Mouse (Mus musculus): ENCODE measurements around the gene Tcf12. TPM values are rescaled to one million over a fixed set of nuclear protein-coding genes. Genes with fewer than 3 reads are reported as not detected.

The Tcf12 gene
- total RNA-seq, 2 experiments from 2014 or later = 67.2 to 68.1 TPM

DNA sequence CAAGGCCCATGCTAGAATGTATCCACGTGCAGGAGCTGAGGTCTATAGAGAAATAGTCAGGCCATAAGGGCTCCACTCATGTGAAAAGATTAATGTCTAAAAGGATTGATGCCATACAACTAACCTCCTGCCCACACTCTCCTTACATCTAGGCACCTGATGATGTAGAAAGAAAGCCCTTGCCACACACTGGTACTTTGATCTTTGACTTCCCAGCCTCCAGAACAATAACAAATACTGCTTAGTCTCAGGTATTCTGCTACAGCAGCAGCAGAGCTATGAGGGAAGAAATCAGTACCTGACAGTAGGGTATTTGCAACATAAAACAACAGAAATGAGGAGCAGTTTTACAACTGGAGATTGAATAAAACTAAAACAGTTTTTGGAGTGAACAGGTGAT lies 19.5 kb downstream of the Tcf12 start:
- no peak for DNase-seq (ENCODE audit: low spot score in 2 of 2)

DNA sequence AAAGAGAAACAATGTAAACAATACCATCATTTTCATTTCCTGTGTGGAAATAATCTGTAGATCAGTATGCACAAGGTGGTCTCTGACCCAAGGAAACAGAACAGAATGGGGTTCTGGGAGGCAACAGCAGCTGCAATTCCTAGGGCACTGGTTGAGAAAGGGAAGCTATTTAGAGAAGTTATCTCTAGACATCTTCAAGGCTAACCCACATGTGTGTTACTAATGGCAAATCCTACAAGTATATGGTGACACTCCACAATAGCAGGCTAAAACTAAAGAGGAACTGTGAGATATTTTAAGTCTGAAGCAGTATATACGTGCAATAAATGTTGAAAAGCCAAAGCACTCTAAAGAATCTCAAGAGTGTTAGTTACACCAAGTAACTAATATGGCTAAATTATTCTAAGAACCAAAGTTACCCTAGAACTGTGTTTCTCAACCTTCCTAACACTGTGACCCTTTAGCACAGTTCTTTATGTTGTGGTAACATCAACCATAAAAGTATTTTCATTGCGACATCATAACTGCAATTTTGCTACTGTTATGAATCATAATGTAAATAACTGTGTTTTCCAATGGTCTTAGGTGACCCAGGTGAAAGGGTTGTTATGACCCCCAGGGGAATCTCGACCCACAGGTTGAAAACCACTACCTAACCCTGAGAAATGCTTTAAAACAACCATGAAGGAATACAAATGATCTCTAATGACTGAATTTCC lies 22.6 kb downstream of the Tcf12 start:
- DNase-seq (ENCODE audit: low spot score in 2 of 2) = no peak

DNA sequence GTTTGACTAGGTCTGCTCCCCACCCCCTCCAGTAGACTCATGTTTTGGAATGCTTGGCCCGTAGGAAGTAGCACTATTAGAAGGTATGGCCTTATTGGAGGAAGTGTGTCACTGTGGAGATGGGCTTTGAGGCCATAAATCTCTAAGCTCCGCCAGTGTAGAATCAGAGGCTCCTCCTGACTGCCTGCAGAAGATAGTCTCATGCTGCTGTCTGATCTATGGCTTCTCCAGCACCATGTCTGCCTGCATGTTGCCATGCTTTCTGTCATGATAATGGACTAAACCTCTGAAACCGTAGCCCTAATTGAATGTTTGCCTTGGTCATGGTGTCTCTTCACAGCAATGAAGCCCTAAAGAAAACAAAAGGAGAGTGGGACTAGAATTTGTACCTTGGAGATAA lies 26.7 kb downstream of the Tcf12 start:
- DNase-seq (ENCODE audit: low spot score in 2 of 2) = no peak

DNA sequence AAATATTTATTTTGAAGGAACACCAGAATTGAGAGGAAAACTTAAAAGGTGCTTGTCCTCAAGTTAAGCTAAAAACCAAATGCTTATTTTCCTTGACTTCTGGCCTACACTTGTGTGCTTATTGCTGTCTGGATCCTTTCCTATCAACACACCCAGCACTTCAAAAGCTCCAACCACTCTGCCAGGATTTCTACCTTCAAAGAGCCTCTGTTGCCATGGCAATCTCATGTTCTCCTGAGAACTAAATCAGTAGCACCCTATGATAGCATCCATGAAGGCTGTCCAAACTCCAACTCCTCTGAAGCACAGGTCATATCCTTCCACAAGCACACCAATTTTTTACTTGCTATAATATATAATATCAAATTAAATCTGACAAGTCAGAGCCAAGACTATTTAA lies 27.5 kb downstream of the Tcf12 start:
- no peak for DNase-seq (ENCODE audit: low spot score in 2 of 2)

DNA sequence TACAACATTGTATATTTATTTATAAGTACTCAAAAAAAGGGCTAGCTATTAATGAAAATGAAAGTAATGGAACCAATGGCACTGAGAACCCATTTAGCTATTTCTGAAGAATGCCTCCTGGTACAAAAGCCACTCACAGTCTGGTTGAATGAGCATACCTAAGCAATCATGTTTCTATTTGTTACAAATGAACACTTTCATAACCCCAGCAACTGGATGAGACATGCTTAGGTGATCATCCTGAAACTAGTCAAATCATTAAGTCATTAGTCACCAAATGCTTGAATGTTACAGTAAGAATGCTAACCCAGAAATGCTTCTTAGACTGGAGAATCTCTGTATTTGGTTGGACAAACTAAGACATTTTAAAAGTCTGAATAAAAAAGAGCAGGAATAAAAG lies 35.5 kb downstream of the Tcf12 start:
- DNase-seq (ENCODE audit: low spot score in 2 of 2) = no peak

DNA sequence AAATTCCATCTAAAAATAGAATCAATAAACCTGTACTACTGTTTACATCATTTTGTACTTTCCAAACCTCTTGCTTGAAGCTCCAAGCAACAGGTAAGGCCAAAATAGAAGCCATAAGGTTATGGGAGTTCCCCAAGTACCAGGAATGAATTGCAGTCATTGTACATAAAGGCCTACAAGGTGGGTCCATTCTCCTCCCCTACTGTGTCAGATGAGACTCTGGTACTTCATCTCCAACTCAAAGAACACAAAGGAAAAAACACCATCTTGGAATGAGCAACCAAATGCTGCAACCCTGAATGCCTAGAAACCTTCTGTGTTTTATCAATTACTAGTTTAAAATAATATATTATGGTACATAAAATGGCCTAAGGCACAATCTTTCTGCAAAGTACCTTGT lies 45.5 kb downstream of the Tcf12 start:
- no peak for DNase-seq (ENCODE audit: low spot score in 2 of 2)

DNA sequence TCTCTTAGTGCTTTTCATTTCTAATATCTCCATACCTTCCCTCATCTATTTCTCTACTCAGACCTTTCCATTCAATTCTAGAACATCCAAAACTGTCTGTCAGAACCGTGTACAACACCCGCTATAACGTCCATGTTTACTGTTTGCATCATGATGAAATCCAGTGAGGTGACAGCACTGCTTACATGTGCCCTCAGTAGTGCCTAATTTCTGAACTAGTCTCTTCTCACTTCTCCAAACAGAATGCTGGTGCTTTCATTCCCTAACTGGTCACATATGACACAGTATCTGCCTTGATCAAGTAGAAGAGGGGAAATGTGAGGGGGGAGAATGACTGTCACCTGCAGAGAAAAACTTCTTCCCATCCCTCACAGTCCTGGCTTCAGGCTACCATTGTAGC lies 58.5 kb downstream of the Tcf12 start:
- no peak for DNase-seq (ENCODE audit: low spot score in 2 of 2)

DNA sequence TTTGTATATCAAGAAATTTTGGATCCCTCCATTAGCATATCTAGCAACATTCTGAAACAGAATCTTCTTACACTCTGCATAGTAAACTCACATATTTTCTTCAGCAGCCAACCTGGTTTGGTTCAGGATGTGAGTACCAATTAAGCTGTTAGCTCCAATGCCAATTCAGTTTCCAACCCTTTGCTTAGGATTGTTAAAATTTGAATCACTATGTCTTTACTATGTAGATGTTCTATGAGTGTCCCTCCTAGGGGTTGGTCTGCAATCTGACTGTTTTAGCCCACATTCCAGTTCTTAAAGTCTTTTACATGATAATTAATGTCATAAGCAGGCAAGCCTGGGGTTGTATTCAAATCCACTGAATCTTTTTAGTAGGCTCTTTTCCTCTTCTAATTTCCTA lies 71.5 kb downstream of the Tcf12 start:
- no peak for DNase-seq (ENCODE audit: low spot score in 2 of 2)

DNA sequence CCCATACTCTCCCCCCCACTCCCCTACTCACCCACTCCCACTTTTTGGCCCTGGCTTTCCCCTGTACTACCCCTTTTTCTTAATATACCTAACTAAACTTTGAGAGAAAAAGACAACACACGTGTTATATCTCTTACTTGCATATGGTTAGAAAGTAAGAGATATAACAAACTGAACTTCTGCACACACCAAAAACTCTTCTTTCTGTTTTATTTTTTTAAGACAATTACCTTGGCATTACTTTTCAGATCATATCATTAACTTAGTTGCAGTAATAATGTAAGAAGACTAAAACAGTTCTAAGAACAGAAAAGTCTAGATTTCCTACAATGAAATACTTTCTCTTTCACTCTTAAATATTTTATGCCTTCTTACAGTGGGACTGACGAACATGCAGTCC lies 72.3 kb downstream of the Tcf12 start:
- DNase-seq (ENCODE audit: low spot score in 2 of 2) = no peak

DNA sequence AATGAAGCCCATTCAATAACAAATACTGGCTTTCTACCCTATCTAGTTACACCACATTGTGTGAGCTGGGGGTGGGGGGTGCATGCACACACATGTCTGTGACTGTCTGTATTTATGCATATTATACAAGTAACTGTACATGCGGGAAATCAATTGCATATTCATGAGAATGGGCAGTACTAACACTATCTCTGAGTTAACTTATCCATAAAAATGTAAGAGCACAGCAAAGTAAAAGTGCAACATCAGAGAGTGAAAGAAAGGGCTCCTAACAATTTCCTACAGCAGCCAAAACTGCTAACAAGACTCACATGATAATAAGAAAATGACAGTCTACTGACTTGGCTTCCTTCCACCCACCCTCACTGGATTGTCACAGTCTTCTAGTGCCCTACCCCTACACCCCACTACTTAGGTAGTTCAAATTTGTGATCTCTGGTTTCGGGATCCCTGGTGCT lies 74.6 kb downstream of the Tcf12 start:
- DNase-seq (ENCODE audit: low spot score in 2 of 2) = no peak

DNA sequence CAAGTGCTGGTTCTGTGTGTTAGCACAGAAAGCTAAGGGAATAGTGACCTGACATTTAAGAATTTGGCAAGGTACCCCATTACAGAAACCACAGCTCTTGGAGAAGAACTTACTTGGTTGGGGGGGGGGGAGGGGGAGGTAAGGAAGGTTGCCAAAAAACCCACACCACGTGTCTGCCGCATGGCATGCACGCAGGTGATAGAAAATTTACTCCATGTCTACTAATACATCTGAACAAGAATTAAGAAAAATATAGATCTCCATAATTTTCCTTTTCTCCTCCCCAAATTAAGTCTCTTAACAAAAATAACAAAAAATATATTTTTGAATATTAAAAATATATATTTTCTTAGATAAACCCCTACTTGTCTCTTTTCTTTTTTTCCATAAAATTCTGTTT lies 75.4 kb downstream of the Tcf12 start:
- DNase-seq (ENCODE audit: low spot score in 2 of 2) = no peak

DNA sequence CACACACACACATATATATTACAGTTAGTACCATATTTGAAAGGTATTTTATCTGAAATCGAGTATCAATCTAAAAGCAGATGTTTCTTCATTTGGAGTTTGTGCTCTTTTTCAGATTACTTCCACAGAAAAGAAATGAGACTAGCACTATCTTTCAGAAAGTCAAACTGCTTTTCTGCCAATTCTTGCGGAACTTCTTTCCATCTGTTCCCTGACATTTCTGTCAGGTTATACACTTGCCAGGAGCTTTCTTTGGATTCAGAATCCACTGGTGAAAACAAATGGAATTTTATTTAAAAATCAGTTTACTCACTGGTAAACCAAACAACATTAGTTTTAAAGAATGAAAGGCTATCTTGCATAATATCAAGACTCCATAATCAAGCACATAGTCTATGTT lies 78.4 kb downstream of the Tcf12 start:
- DNase-seq (ENCODE audit: low spot score in 2 of 2) = no peak

DNA sequence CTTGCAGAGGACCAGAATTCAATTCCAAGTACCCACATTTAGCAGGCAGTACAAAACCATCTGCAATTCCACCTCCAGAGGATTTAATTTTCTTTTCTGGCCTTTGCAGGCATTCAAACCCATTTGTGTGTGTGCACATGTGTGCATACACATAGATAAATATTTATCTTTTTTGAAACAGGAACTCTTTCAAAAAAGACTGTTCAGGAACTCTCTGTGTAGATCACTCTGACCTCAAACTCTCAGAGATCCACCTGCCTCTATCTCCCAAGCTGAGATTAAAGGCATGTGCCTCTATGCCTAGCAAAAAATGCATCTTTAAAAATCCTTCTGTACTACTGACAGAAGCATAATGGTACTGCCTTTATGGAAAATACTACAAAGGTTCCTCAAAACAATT lies 81.4 kb downstream of the Tcf12 start:
- DNase-seq (ENCODE audit: low spot score in 2 of 2) = no peak

DNA sequence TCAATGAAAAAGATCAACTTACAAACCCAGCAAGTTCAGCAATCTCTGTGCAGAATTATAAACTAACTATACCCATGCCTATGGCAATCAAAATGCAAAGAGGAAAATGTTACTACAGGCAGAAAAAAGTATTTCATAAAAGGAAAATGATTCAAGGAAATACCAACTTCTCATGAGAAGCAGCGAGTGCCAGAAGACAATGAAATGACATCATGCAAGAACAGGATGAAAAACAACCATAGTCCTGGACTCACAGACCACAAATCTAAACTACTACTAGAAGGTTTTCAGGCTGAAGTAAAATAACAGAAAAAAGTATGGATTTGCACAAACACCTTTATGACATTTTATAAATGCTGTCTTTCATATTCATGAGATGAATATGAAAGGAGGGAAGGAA lies 82.1 kb downstream of the Tcf12 start:
- DNase-seq (ENCODE audit: low spot score in 2 of 2) = no peak

DNA sequence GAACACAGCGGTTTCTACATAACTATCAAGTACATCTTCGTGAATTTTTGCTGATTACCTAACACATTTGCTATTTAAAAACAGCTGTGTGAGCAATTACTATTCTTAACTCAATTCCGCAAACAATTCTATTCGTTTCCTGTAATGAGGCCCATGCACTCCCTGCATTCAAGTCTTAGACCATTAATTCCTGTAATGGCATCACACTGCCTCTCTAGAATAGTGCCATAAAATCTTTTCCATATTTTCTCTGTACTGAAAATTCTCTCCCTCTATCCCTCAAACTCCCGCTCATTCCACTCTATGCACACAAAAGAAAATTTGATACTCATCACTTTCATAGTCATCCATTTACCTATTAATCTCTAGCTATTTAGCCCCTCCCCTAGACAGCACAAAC lies 88.4 kb downstream of the Tcf12 start:
- no peak for DNase-seq (ENCODE audit: low spot score in 2 of 2)

DNA sequence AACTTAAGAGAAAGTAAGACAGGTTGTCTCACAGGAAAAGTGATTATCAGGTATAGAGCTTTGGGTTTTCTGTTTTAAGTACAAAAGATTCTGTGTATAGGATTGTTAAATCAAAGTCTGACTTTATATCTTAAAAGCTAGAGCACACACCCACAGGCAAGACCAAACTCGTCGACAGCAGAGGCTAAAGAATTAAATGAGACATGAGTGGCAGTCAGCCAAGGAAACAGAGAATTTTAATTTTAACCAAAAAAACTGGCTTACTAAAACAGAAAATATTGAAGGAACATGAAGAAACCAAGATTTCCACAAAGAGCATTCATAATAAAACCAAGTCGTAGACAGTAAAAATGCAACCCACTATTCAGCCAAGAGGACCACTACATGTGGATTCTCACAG lies 90.2 kb downstream of the Tcf12 start:
- DNase-seq (ENCODE audit: low spot score in 2 of 2) = no peak

DNA sequence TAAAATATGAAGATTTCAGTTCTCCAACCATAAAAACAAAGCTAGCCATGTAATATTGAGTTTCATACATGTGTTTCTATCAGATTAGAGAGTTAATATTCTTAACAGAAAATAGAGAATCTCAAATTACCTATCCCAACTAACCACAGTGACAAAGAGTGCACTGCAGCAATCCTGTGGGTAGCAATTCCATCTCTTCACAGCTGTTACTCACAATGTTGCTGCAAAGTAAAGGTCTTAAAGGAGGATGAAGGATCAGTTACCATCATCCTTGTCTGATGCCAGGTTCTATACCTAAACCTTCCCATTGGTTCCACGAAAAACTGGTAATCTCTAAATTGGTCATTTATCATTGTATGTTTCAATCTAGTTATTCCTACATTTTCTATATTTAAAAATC lies 95.7 kb downstream of the Tcf12 start:
- no peak for DNase-seq (ENCODE audit: low spot score in 2 of 2)

DNA sequence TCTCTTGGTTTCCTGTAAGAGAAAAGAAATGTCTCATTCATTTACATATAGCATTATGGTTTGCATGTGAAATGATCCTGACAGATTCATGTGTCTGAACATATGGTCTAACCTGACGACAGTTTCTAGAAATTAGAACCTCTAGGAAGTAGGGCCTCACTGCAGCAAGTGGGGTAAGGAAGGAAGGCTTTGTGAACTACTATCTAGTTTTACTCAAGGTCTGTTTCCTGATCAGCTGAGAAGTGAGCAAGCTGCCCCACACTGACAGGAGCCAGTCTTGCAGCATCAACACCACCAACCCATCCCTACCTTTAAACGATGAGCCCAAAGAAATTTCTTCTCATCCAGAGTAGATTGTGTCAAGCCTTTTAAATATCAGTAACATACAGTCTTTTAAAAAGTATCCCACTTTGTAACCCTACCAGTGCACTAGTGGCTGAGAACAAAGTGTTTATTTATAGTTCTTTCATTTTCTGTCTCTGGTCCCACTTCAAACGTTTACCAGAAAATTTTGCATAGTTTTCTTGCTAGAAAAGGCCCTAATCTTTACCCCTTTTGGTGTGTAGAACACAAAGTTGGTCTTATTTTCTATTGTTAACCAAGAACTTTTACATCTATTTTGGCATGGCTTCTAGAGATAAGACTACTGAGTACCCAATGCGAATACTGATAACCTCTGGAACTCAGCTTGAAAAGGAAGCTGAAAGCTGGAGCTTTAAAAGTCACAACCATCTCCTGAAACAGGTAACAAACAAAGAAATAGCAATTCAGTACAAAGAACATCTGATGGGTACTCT lies 96.9 kb downstream of the Tcf12 start:
- no peak for DNase-seq (ENCODE audit: low spot score in 2 of 2)

DNA sequence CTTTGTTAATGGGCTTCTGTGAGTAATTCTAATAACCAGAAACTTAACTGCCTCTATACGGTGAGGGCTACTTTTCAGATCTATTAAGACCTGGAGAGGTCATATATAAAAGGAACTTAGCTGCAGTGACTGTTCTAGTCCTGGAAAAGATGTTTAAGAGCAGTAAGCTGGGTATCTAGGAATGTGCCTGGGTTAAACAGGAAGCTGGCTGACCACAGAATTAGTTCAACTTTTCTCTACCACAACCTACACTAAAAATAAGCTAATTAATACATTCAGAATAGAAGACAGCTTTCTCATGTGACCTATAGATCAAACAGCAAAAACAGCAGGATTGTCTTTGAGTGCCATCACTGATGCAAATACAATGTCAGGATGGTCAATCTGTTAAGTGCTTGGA lies 98.1 kb downstream of the Tcf12 start:
- DNase-seq (ENCODE audit: low spot score in 2 of 2) = no peak

DNA sequence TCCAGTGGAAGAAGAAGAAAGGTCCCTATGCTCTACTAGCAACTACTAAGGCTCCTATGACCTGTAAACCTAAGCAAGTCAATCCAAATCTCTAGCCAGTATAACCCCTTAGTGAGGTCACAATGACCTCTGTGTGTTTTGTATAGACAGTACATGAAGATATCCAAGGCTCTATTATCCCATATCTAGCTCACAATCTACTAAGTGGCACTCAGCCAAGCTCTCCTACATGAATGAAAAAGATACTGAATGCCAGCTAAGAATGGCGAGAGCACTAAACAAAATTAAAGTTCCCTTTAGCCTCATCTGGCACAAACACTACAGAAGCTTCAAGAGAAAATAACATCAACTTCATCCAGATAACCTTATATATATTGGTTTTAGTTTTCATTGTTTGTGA lies 103.0 kb downstream of the Tcf12 start:
- DNase-seq (ENCODE audit: low spot score in 2 of 2) = no peak

DNA sequence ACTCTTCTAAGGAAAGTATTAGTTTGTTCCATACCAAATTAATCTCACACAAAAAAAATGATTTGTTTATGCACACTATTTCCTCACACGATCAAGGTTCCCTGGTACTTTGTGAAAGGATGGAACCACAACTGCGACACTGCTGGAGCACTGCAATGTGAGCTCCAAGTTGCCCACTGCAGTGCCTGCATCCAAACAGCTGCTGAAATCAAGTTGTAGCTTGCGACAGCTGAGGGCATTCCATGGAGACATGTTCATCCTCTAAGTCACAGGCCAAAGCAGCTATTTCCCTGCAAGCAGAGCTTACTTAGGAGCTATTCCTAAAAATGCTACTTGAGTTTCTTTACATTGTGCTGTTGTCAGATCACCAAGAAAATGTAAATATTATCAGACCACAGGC lies 120.5 kb downstream of the Tcf12 start:
- no peak for DNase-seq (ENCODE audit: low spot score in 2 of 2)

DNA sequence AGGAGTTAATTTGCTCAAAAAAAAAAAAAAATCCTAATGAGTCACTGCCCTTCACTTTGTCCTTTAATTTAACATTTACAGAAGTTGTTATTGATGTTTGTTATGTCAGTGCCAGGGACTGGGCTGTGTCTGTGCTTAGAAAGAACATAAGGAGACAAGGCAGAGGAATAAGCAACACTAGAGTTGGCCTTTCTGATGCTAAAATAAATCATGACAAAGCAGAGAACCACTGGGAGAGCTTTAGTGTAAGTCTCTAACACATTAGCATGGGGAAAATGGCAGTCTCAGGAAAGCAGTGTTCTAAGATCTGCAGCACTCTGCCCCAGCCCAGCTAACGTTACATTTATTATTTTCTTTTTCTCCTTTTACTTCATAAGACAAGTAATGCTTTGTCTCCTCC lies 121.3 kb downstream of the Tcf12 start:
- DNase-seq (ENCODE audit: low spot score in 2 of 2) = no peak

DNA sequence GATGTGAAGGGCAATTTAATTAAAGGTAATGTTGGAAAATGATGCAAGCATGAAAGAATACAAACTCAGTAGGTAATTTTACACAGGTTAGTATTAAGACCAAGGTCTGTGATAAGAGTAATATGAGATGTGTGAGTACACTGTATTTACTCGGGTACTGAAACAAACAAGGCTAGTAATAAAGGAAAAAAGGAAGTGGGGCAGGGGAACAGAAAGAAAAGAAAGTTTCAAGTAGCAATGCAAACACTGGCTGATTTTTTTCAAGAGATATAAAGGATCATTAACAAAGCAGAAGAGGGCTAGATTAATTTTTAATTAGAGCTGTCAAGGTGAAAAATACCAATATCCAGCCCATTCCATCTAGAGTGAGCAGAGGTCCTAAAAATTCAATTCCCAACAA lies 122.0 kb downstream of the Tcf12 start:
- DNase-seq (ENCODE audit: low spot score in 2 of 2) = no peak
